ENCODE assay signal across 19 mouse cellular contexts in the genomic region with DNA sequence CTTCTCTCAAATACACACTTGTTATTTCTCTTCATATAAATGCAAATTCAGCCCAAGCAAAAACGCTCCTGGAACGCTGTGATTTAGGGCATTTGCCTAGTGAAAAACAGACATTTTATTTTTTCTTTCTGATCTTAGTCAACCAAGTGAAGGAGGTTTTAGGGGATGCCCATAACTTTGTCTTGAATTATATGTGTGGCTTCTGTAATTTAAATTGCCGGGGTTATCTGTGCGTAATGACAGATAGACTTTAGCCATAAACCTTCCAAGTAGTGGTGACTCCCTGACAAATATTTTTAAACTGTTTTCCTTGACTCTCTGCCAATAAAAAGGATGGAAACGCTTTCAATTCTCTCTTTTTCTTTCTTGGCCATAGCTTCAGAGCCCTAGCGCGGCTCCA.
DNase-seq lines count a peak whose midpoint lies in the region; ATAC-seq and TF ChIP-seq lines count a peak whose summit lies in the region.
"Had no signal": no experiment of that assay in that cellular context is flagged by ENCODE, and none has a peak within 500 bp of the region (broad histone marks: within the 10 kb centered on the region; RNA-seq: fewer than 3 reads in every experiment).

No protein-coding gene starts in this region.

- no peak overlapping the region for H3K9ac ChIP-seq in kidney, embryonic 14.5 days (ENCODE audit: low read depth, low read length)
- no peak overlapping the region for H3K9ac ChIP-seq in kidney, postnatal 0 days (ENCODE audit: low read depth, low read length)
- H3K9ac ChIP-seq: embryonic facial prominence, embryonic 12.5 days; embryonic facial prominence, embryonic 15.5 days; forebrain, embryonic 12.5 days had no signal

- 50% methylated on average over 7 of the region's 7 CpGs for WGBS in kidney, embryonic 14.5 days
- WGBS in kidney, postnatal 0 days: 56% methylated on average over 7 of the region's 7 CpGs

- peak; percentile 78 for ATAC-seq in kidney, embryonic 14.5 days (ENCODE audit: low FRiP score, low TSS enrichment)
- no peak for ATAC-seq in kidney, postnatal 0 days (replicated peaks; ENCODE audit: low FRiP score, low read depth)

- no peak overlapping the region for H3K27ac ChIP-seq in kidney, embryonic 14.5 days (ENCODE audit: low read depth, low read length)
- no peak overlapping the region for H3K27ac ChIP-seq in kidney, postnatal 0 days
- H3K27ac ChIP-seq: embryonic facial prominence, embryonic 12.5 days; embryonic facial prominence, embryonic 15.5 days; forebrain, embryonic 10.5 days; forebrain, embryonic 12.5 days had no signal

- no peak for DNase-seq in kidney, adult 11 months
- DNase-seq in kidney, postnatal 0 days (ENCODE audit: low spot score): peak; percentile 62
- DNase-seq in kidney, postnatal 36 days: no peak
- DNase-seq: adrenal gland, adult 2 months; adrenal gland, postnatal 10 days; adrenal gland, postnatal 25 days; cerebellum, adult 11 months; cerebellum, adult 18-20 months; cerebellum, adult 8-10 months; cerebellum, adult 9-11 months; cerebellum, postnatal 14 days; cerebellum, postnatal 36 days; embryo, embryonic 11 days had no signal

- H3K36me3 ChIP-seq in kidney, embryonic 14.5 days (ENCODE audit: control insufficient read depth, insufficient read depth, low read length): no peaks in the 10 kb centered on the region
- H3K36me3 ChIP-seq in kidney, postnatal 0 days (ENCODE audit: insufficient read depth, low read length): no peaks in the 10 kb centered on the region
- H3K36me3 ChIP-seq: embryonic facial prominence, embryonic 12.5 days; embryonic facial prominence, embryonic 15.5 days; forebrain, embryonic 10.5 days; forebrain, embryonic 12.5 days had no signal

- no peak overlapping the region for H3K4me2 ChIP-seq in kidney, embryonic 14.5 days (replicated peaks; ENCODE audit: low read depth, low read length)
- H3K4me2 ChIP-seq in kidney, postnatal 0 days (ENCODE audit: low read length): no peak overlapping the region
- H3K4me2 ChIP-seq: embryonic facial prominence, embryonic 12.5 days; embryonic facial prominence, embryonic 15.5 days; forebrain, embryonic 12.5 days had no signal

- no peak overlapping the region for H3K4me3 ChIP-seq in kidney, embryonic 14.5 days (ENCODE audit: low read length)
- no peak overlapping the region for H3K4me3 ChIP-seq in kidney, postnatal 0 days (replicated peaks; ENCODE audit: low read depth, low read length)
- H3K4me3 ChIP-seq: embryonic facial prominence, embryonic 12.5 days; embryonic facial prominence, embryonic 15.5 days; erythroblast, embryonic 14.5 days; forebrain, embryonic 10.5 days; forebrain, embryonic 12.5 days had no signal

- no peaks in the 10 kb centered on the region for H3K9me3 ChIP-seq in kidney, embryonic 14.5 days (ENCODE audit: control insufficient read depth, low read length)
- H3K9me3 ChIP-seq in kidney, postnatal 0 days (replicated peaks; ENCODE audit: low read length): no peaks in the 10 kb centered on the region
- H3K9me3 ChIP-seq: embryonic facial prominence, embryonic 12.5 days; embryonic facial prominence, embryonic 15.5 days; forebrain, embryonic 10.5 days; forebrain, embryonic 12.5 days had no signal

- no peak for TF ChIP-seq CTCF in kidney, postnatal 0 days (IDR thresholded peaks at IDR 0.05; ENCODE audit: low read depth)

- H3K4me1 ChIP-seq in kidney, embryonic 14.5 days (ENCODE audit: control insufficient read depth, insufficient read depth, low read length): no peaks in the 10 kb centered on the region
- no peaks in the 10 kb centered on the region for H3K4me1 ChIP-seq in kidney, postnatal 0 days (replicated peaks; ENCODE audit: insufficient read depth, low read length)
- H3K4me1 ChIP-seq: embryonic facial prominence, embryonic 12.5 days; embryonic facial prominence, embryonic 15.5 days; forebrain, embryonic 10.5 days; forebrain, embryonic 12.5 days had no signal

- H3K27me3 ChIP-seq in kidney, embryonic 14.5 days (ENCODE audit: control insufficient read depth, insufficient read depth, low read length): no peaks in the 10 kb centered on the region
- H3K27me3 ChIP-seq in kidney, postnatal 0 days (ENCODE audit: insufficient read depth, low read length): no peaks in the 10 kb centered on the region
- H3K27me3 ChIP-seq: embryonic facial prominence, embryonic 12.5 days; embryonic facial prominence, embryonic 15.5 days; forebrain, embryonic 12.5 days had no signal
